Mouse (Mus musculus): ENCODE results near the gene Prkra. TPM values are rescaled to one million over a fixed set of nuclear protein-coding genes. Genes with fewer than 3 reads are reported as not detected.

The Prkra gene
- total RNA-seq (2021) = 10 to 100 TPM; 26.3 to 30.8 TPM
- long read RNA-seq, experiment 1, transcript Prkra-201 (8 exons, 1,614 nt) = major isoform, 39 of 41 reads
- long read RNA-seq, experiment 1, partial matches to known transcripts = 1 of 41 reads
- long read RNA-seq, experiment 1, other reads (novel, unspliced or antisense) = 1 of 41 reads
- long read RNA-seq, experiment 2, transcript Prkra-201 (8 exons, 1,614 nt) = major isoform, 23 of 26 reads
- long read RNA-seq, experiment 2, partial matches to known transcripts = 1 of 26 reads
- long read RNA-seq, experiment 2, other reads (novel, unspliced or antisense) = 2 of 26 reads

- peak; percentile 99 for DNase-seq
Measured at GRCm38 (mm10) chr2:76647883-76648570, at the start of gene Prkra, which contains the start of gene Pjvk. Prkra (minus strand) TSS chr2:76648015. Pjvk (plus strand) TSS chr2:76648476.

DNA sequence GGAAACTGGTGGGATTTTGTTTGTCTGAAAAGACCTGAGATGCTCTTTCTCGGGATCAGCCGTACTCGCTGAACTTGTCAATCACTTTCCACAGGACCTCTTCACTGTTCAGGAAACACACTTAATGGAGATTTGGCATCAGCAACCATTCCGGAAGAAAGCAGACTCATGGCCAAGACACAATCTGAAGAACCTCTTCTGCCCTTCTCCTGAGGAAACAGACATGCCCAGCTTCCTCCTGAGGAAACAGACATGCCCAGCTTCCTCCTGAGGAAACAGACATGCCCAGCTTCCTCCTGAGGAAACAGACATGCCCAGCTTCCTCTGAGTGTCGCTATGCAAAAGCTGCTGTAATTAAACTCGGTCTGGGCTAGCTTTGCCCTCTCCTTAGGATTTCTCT lies 47.5 kb upstream of the Prkra start:
- no peak for DNase-seq

DNA sequence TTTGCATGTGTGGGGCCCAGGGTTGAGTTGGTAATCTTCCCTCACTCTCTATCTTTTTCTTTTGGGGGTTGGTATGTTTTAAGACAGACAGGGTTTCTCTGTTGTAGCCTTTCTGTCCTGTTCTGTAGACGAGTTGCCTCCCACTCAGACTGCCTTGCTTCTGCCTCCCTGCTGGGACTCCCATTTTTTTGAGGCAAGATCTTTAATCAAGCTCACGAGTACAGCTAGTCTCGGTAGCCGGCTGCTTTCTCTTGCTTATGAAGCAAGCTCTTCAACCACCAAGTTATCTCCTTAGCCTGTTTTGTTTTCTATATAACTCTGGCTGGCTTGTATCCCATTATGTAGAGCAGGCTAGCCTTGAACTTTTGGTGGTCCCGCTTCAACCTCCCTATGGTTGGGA lies 46.0 kb upstream of the Prkra start:
- no peak for DNase-seq

DNA sequence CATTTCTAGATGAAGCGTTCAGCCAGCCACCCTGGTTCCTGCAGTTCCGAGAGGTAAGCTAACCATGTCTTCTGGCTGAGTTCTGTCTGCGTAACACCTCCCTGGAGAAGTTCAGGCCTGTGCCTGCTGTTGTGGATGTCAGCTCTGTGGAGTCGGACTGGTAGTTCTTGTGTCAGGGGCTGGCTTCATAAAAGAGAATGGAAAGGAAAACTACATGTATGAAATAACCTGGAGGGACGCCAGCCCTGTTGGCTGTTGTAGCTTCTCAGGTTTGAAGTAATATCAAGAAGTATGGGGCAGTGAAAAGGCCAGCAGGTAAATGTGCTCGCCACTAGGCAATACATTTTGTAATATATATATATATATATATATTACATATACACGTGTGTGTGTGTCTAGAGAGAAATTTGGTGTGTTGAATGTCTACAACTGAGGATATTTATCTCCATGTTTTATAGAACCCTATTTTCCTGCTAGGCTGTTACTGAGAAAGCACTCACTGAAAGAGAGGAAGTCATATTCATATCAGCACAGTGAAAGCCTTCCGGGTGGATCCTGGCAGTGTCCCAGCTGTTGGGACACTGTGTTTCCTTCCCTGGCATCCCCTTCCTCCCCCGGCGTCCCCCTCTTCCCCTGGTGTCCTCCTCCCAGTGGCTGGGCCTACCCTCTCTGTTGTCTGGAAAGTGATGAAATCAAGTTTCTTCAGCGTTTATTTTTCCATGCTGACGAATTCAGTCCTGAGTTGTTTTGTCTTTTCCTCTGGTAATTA lies 42.8 kb upstream of the Prkra start:
- DNase-seq = peak; percentile 61

- DNase-seq = no peak
Measured at GRCm38 (mm10) chr2:76688162-76688561, 40.3 kb upstream of the Prkra start.

DNA sequence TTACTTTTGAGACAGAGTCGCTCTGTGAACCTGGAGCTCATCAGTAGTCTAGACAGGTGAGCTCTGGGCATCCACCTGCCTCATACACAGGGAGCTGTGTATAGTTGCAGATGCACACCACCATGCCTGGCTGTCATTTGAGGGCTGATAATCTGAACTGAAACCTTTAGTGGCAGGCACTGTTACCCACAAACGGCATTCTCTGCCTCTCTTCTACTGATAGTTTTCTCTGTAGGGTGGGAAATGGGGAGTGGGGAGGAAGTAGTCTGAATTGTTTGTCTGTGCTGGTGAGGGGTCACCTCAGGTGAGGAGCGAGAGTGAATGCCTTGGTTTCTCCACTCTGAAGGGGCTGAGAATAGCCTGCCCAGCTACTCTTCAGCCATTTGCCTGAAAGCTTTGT lies 39.8 kb upstream of the Prkra start:
- no peak for DNase-seq

GRCm38 (mm10) chr2:76686986-76687385 lies 39.2 kb upstream of the Prkra start:
- no peak for DNase-seq

DNA sequence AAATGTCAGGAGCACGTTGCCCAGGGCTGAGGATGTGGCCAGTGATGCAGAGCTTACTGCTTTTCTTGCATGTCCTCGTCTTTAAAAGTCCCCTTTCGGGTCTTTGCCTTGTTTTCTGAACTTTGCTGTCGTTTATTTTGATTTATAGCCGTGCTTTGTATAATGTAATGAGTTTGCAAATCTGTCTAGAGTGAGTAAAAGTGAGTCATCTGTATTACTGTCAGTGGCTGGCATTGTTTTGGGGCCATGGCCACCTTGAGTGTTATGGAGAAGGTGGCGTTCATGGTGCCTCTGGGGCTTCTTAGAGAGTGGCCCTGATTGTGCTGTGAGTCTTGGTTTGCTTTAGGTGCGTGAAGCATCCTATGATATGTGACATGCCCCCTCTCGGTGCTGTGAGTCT lies 34.5 kb upstream of the Prkra start:
- no peak for DNase-seq

GRCm38 (mm10) chr2:76676401-76677226 lies 28.8 kb upstream of the Prkra start:
- no peak for DNase-seq

- no peak for DNase-seq
Measured at GRCm38 (mm10) chr2:76675949-76676348, 28.1 kb upstream of the Prkra start.

- peak; percentile 36 for DNase-seq
Measured at GRCm38 (mm10) chr2:76675451-76675850, 27.6 kb upstream of the Prkra start.

DNA sequence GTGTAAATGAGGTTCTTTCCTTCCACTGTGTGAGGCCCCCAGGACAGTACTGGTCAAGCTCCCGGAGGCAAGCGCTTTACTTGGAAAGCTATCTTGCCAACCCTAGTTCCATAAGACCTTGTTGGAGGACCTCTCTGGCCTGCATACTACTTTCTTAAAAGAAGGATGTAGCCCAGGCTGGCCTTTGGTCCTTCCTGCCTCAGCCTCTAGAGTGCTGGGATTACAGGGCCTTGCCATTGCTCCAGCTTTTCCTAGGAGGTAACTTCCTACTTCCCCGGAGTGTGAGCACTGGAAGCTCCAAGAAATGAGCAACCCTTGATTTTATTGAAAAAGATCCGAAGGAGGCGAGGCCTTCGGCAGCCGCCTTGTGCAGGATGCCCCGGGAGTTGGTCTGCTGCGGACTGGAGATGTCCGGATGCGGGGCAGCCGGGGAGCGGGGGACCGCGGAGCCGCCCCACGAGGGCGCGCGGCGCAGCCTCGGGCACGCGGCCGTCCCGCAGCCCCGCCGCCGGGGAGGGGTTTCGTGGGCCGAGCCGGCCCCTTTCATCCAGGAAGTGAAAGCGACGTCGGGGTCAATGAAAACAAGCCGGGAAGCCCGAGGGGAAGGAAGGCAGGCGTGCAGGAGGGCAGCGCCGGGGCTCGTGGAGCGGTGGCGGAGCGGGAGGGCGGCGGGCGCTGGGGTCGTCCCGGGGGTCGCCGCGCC lies 27.1 kb upstream of the Prkra start, which contains the start of gene Plekha3:
Plekha3 (plus strand) TSS at position 557 of the 703 bp plus-strand sequence.
- peak; percentile 92 for DNase-seq

DNA sequence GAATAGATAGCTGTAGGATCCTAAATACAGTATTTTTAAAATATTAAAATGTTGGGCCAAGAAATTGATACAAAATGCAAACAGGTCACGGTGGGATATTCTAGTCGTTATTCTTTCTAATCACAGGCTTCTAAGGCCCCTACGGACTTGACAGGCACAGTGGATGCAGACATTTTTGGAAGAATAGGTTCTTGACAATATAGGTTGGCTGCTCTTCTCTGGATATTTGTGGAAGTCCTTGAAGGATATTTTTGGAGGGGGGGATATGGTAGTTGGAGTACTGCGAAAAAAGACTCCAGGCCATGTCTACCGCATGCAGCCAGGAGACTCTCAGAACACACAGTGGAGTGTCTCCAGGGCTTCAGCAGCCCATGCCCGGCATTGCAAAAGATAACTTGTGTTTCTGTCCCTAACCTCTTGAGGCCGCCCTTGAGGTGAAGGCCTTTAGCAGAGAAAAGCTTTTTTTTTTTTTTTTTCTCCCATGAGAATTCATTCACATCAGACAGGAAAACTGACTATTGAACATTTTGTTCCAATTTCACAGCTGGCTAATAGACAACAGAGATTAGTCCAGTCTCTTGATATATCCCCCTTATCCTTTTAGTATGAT lies 25.8 kb upstream of the Prkra start:
- DNase-seq = peak; percentile 63

DNA sequence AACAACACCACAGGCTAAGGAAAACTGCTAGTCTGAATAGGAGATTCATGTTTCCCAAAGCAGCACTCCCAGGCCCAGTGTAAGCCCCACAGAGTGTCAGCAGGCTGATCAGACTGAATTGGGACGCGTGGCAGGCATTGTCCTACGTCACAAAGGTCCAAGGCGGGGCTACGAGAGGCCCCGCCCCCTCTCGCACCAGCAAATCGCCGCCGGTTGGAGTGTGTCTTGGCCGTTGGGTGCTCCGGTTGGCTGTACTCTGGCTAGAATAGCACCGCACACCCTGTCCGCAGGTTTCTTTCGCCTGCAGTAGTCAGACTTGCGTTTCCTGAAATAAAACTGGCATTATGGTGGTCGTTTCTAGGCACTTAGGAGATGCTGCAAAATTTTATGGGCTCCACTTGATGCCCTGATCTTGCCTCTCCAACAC lies 25.2 kb upstream of the Prkra start, which contains the start of gene Fkbp7:
Fkbp7 (minus strand) TSS at position 151 of the 427 bp plus-strand sequence.
- DNase-seq = peak; percentile 95

DNA sequence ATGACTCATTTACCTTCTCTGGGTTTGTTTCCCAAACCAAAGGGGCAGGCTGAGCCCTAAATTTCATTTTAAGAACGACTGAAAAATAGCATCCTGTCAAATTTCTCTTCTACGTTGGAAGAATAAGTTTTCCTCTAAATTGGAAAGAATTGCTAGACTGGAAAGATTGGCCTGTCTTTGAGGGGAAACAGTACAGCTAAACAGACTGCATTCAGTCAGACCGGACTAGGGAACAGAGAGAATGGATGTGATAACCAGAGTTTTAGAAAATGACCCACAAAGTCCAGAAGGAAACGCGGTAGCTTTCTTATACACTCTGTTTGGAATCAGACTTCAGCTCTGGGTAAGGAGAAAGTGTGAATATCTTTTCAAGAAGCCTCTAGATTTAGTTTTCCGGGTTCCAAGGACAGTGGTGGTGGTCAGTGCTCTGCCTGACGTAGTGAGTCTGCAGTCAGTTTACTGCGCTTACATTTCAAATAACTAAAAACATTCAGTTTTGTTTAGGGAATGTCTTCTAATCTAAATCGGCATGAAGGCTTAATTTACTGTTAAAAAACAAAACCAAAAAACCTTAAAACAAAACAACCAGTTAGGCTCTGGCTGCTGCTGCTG lies 24.4 kb upstream of the Prkra start:
- no peak for DNase-seq

GRCm38 (mm10) chr2:76671641-76672040 lies 23.8 kb upstream of the Prkra start:
- no peak for DNase-seq

DNA sequence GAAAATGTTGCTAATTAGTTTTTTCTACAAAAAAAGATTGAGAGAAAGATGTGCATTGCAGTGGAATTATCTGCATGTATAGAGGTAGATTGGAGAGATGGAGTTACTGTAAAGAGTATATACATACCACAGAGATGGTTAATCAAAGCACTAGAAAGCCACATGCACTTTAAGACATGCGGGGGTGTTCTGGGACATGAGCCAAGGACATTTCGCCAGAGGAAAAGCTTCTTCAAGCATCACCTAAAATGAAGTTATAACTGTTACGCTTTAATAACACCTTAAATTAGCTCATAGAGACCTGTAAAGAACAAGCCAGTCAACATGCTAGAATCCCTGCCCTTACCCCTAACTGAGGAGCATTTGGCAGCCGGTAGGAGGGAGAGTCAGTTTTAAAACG lies 19.4 kb upstream of the Prkra start:
- DNase-seq = no peak

GRCm38 (mm10) chr2:76665531-76665930 lies 17.7 kb upstream of the Prkra start:
- no peak for DNase-seq

GRCm38 (mm10) chr2:76659419-76659818 lies 11.6 kb upstream of the Prkra start:
- DNase-seq = no peak

- DNase-seq = no peak
Measured at GRCm38 (mm10) chr2:76658551-76658950, 10.7 kb upstream of the Prkra start.
